Mouse (Mus musculus): ENCODE measurements at regions not wholly inside any gene's neighbourhood (a gene's known extent, or its start where the extent isn't known, plus 50 kb on each side); places are given as distances from the start of the nearest gene placed in this dataset.

- Histone ChIP-seq H3K4me1 (ENCODE audit: insufficient read depth) (no peaks in the 10 kb centered on the region), H3K9me3 (ENCODE audit: low read length) (no peaks in the 10 kb centered on the region), H3K9ac (replicated peaks) (no peak overlapping the region), H3K27ac (ENCODE audit: low read depth) (no peak overlapping the region), H3K36me3 (replicated peaks; ENCODE audit: insufficient read depth, low read length) (no peaks in the 10 kb centered on the region), H3K27me3 (ENCODE audit: insufficient read depth, low read length) (no peaks in the 10 kb centered on the region), H3K4me3 (ENCODE audit: low read depth, low read length) (no peak overlapping the region), H3K4me2 (ENCODE audit: low read depth, low read length) (no peak overlapping the region)
- TF ChIP-seq EP300 (IDR thresholded peaks at IDR 0.05; ENCODE audit: low read depth), result no peak
- TF ChIP-seq CTCF (IDR thresholded peaks at IDR 0.05; ENCODE audit: low read depth), result no peak
- DNase-seq (no peak), ATAC-seq (no peak)
- WGBS (ENCODE audit: insufficient replicate concordance), result 75% methylated on average over 5 of the region's 5 CpGs
Observed at GRCm38 (mm10) chr14:37237191-37237590, 102.1 kb upstream of the Ghitm start.

GRCm38 (mm10) chr14:37208256-37208655, 73.2 kb upstream of the Ghitm start:
- H3K4me3 ChIP-seq (ENCODE audit: low read depth, low read length), result no peak overlapping the region
- H3K9me3 ChIP-seq (ENCODE audit: low read length), result no peaks in the 10 kb centered on the region
- ATAC-seq (no peak), DNase-seq (no peak)
- H3K4me2 ChIP-seq (ENCODE audit: low read depth, low read length), result no peak overlapping the region
- no peaks in the 10 kb centered on the region for H3K27me3 ChIP-seq (ENCODE audit: insufficient read depth, low read length)
- no peaks in the 10 kb centered on the region for H3K4me1 ChIP-seq (ENCODE audit: insufficient read depth)
- no peaks in the 10 kb centered on the region for H3K36me3 ChIP-seq (replicated peaks; ENCODE audit: insufficient read depth, low read length)
- no peak overlapping the region for H3K27ac ChIP-seq (ENCODE audit: low read depth)
- no peak for TF ChIP-seq CTCF (IDR thresholded peaks at IDR 0.05; ENCODE audit: low read depth)
- no peak for TF ChIP-seq EP300 (IDR thresholded peaks at IDR 0.05; ENCODE audit: low read depth)
- no peak overlapping the region for H3K9ac ChIP-seq (replicated peaks)

GRCm38 (mm10) chr14:37189795-37190194, 54.7 kb upstream of the Ghitm start:
- Histone ChIP-seq H3K4me1 (ENCODE audit: insufficient read depth) (no peaks in the 10 kb centered on the region), H3K4me2 (ENCODE audit: low read depth, low read length) (no peak overlapping the region), H3K9ac (replicated peaks) (no peak overlapping the region), H3K27ac (ENCODE audit: low read depth) (no peak overlapping the region), H3K27me3 (ENCODE audit: insufficient read depth, low read length) (no peaks in the 10 kb centered on the region), H3K36me3 (replicated peaks; ENCODE audit: insufficient read depth, low read length) (no peaks in the 10 kb centered on the region), H3K4me3 (ENCODE audit: low read depth, low read length) (no peak overlapping the region), H3K9me3 (ENCODE audit: low read length) (no peaks in the 10 kb centered on the region)
- ATAC-seq (no peak), DNase-seq (no peak)
- 62% methylated on average over 5 of the region's 5 CpGs for WGBS (ENCODE audit: insufficient replicate concordance)
- TF ChIP-seq EP300 (IDR thresholded peaks at IDR 0.05; ENCODE audit: low read depth) (no peak), CTCF (IDR thresholded peaks at IDR 0.05; ENCODE audit: low read depth) (no peak)
